ENCODE assay signal across 8 mouse cellular contexts in the genomic region with DNA sequence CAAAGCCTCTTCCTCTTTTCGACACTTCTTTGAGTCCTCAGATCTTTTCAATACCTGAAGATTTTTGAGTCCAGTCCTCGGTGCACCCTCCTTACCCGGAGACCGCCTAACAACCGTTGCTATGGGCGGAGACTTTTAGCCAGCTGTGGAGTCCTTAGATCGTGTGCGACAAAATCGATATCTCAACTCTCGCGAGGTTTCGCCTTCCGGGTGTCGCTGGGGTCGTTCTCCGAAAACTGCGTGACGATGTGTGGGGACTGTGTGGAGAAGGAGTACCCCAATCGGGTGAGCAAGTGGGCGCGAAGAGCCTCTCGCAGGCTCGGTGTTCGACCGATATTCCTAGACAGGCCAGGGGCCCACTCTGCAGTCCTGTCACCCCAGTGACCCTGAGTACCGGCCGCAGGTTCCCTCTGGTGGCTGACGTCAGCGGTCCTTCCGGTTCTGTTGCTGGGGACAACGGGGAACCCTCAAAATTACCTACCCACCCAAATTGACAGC. TPM values are rescaled to one million over a fixed set of nuclear protein-coding genes. Genes with fewer than 3 reads are reported as not detected.
DNase-seq lines count a peak whose midpoint lies in the region; ATAC-seq lines count a peak whose summit lies in the region.

A gene (plus strand): TSS at position 185 of the 498 bp plus-strand sequence.
A gene (plus strand): TSS at position 236 of the 498 bp plus-strand sequence.

- intact Hi-C loops in left cerebral cortex, postnatal 14 days (cut with DNase I), result loop anchor here (5.0 kb wide), 1 partner anchor 57 kb away; a partner anchor contains a TSS

- H3K4me1 ChIP-seq in intestine, embryonic 14.5 days (replicated peaks; ENCODE audit: control insufficient read depth, insufficient read depth, low read length), result no peaks in the 10 kb centered on the region

- H3K27ac ChIP-seq in intestine, embryonic 14.5 days (ENCODE audit: low read depth), result peak within 1 kb of the TSS; percentile 70; the same call in 1 of the 2 replicates

- peak; percentile 97 for ATAC-seq in intestine, embryonic 14.5 days (replicated peaks; ENCODE audit: low FRiP score, low TSS enrichment, low read depth)

- DNase-seq in adrenal gland, adult (ENCODE audit: inconsistent age in 2 of 2, low spot score in 1 of 2), result peak; percentile 92 to 98
- DNase-seq in embryo, embryonic 10.5 days (ENCODE audit: low spot score), result peak; percentile 99
- DNase-seq in gastrocnemius, postnatal 25 days, result peak; percentile 84
- DNase-seq in intestine, embryonic 14.5 days (ENCODE audit: low spot score), result peak; percentile 96
- peak; percentile 88 to 91 for DNase-seq in left cerebral cortex, postnatal 14 days (ENCODE audit: low spot score in 2 of 2)
- DNase-seq in mesoderm, embryonic 11.5 days (ENCODE audit: low read depth, low spot score), result peak; percentile 97
- DNase-seq in right cerebral cortex, postnatal 36 days (ENCODE audit: low spot score in 2 of 2), result peak; percentile 78
- peak; percentile 93 for DNase-seq in yolk sac, embryonic 10.5 days (ENCODE audit: low spot score)

- no peaks in the 10 kb centered on the region for H3K27me3 ChIP-seq in intestine, embryonic 14.5 days (replicated peaks; ENCODE audit: control insufficient read depth, insufficient read depth, low read length)

- H3K36me3 ChIP-seq in intestine, embryonic 14.5 days (ENCODE audit: control insufficient read depth, insufficient read depth, low read length), result no peaks in the 10 kb centered on the region

- H3K4me3 ChIP-seq in intestine, embryonic 14.5 days (ENCODE audit: low read depth, low read length), result peak within 1 kb of the TSS; percentile 73

- WGBS in intestine, embryonic 14.5 days, result 0% methylated on average over 31 of the region's 31 CpGs

- no peaks in the 10 kb centered on the region for H3K9me3 ChIP-seq in intestine, embryonic 14.5 days (ENCODE audit: control insufficient read depth, low read length)

- peak within 1 kb of the TSS; percentile 73 for H3K4me2 ChIP-seq in intestine, embryonic 14.5 days (ENCODE audit: low read length)

- H3K9ac ChIP-seq in intestine, embryonic 14.5 days (ENCODE audit: low read length), result peak within 1 kb of the TSS; percentile 82

RNA-seq across cellular contexts. Expression of the first gene that starts in this region (rescaled TPM):
- total RNA-seq in gastrocnemius, postnatal 25 days (2021), result 10 to 100 TPM; 60.1 to 65.8 TPM
- 143 and 146 TPM in 2 replicates for polyA plus RNA-seq in intestine, embryonic 14.5 days (2014; fragmentation: Nextera tagmentation; extraction: Ambion mirVana)
- total RNA-seq in left cerebral cortex, postnatal 14 days (2021), result 10 to 100 TPM; 40.5 to 41.9 TPM

RNA-seq across cellular contexts. Expression of the second gene that starts in this region (rescaled TPM):
- 10 to 100 TPM; 11.3 to 13.2 TPM for total RNA-seq in gastrocnemius, postnatal 25 days (2021)
- 39.3 and 44.6 TPM in 2 replicates for polyA plus RNA-seq in intestine, embryonic 14.5 days (2014; fragmentation: Nextera tagmentation; extraction: Ambion mirVana)
- 10 to 100 TPM; 26.2 to 28.1 TPM for total RNA-seq in left cerebral cortex, postnatal 14 days (2021)

Comparison
In these comparisons a context has a peak if more than half of its experiments do, and no peak if none do; other contexts are left out.
1. Peak in every context shown above with its lines: DNase-seq, ATAC-seq, H3K4me3 ChIP-seq and H3K27ac ChIP-seq.